Mouse (Mus musculus): ENCODE results near the gene Pik3r5. TPM values are rescaled to one million over a fixed set of nuclear protein-coding genes. Genes with fewer than 3 reads are reported as not detected.

The Pik3r5 gene
- polyA plus RNA-seq, 1 experiment from 2014 or later: 0.21 TPM

- Histone ChIP-seq H3K9me3 (replicated peaks; ENCODE audit: low read length) (no peaks in the 10 kb centered on the region), H3K4me3 (replicated peaks; ENCODE audit: low read depth, low read length) (no peak overlapping the region), H3K36me3 (ENCODE audit: insufficient read depth, low read length) (no peaks in the 10 kb centered on the region), H3K27ac (no peak overlapping the region), H3K9ac (ENCODE audit: low read depth, low read length) (no peak overlapping the region), H3K4me2 (ENCODE audit: low read length) (no peak overlapping the region), H3K4me1 (replicated peaks; ENCODE audit: insufficient read depth, low read length) (peaks cover 6% of the 10 kb centered on the region; the same call in 1 of the 2 replicates), H3K27me3 (ENCODE audit: insufficient read depth, low read length) (no peaks in the 10 kb centered on the region)
- no peak for DNase-seq (ENCODE audit: low spot score)
- TF ChIP-seq CTCF (IDR thresholded peaks at IDR 0.05; ENCODE audit: low read depth): no peak
- 79% methylated on average over 5 of the region's 5 CpGs for WGBS
- ATAC-seq (replicated peaks; ENCODE audit: low FRiP score, low read depth): no peak
Measured at GRCm38 (mm10) chr11:68433534-68433933, 1.6 kb downstream of the Pik3r5 start.

- DNase-seq (ENCODE audit: low spot score) (no peak), ATAC-seq (replicated peaks; ENCODE audit: low FRiP score, low read depth) (no peak)
- no peaks in the 10 kb centered on the region for H3K36me3 ChIP-seq (ENCODE audit: insufficient read depth, low read length)
- peaks cover 6% of the 10 kb centered on the region; the same call in 1 of the 2 replicates for H3K4me1 ChIP-seq (replicated peaks; ENCODE audit: insufficient read depth, low read length)
- H3K9me3 ChIP-seq (replicated peaks; ENCODE audit: low read length): no peaks in the 10 kb centered on the region
- WGBS: 91% methylated on average over 2 of the region's 2 CpGs
- TF ChIP-seq CTCF (IDR thresholded peaks at IDR 0.05; ENCODE audit: low read depth): no peak
- no peaks in the 10 kb centered on the region for H3K27me3 ChIP-seq (ENCODE audit: insufficient read depth, low read length)
- H3K9ac ChIP-seq (ENCODE audit: low read depth, low read length): no peak overlapping the region
- no peak overlapping the region for H3K4me3 ChIP-seq (replicated peaks; ENCODE audit: low read depth, low read length)
- H3K4me2 ChIP-seq (ENCODE audit: low read length): no peak overlapping the region
- H3K27ac ChIP-seq: no peak overlapping the region
Measured at GRCm38 (mm10) chr11:68434697-68435096, 2.8 kb downstream of the Pik3r5 start.

GRCm38 (mm10) chr11:68435601-68436000 is 3.7 kb downstream of the Pik3r5 start:
- DNase-seq (ENCODE audit: low spot score) (no peak), ATAC-seq (replicated peaks; ENCODE audit: low FRiP score, low read depth) (no peak)
- TF ChIP-seq CTCF (IDR thresholded peaks at IDR 0.05; ENCODE audit: low read depth): no peak
- H3K27me3 ChIP-seq (ENCODE audit: insufficient read depth, low read length): no peaks in the 10 kb centered on the region
- peaks cover 6% of the 10 kb centered on the region; the same call in 1 of the 2 replicates for H3K4me1 ChIP-seq (replicated peaks; ENCODE audit: insufficient read depth, low read length)
- no peak overlapping the region for H3K9ac ChIP-seq (ENCODE audit: low read depth, low read length)
- no peaks in the 10 kb centered on the region for H3K9me3 ChIP-seq (replicated peaks; ENCODE audit: low read length)
- H3K4me3 ChIP-seq (replicated peaks; ENCODE audit: low read depth, low read length): no peak overlapping the region
- no peaks in the 10 kb centered on the region for H3K36me3 ChIP-seq (ENCODE audit: insufficient read depth, low read length)
- no peak overlapping the region for H3K4me2 ChIP-seq (ENCODE audit: low read length)
- no peak overlapping the region for H3K27ac ChIP-seq
- 89% methylated on average over 4 of the region's 4 CpGs for WGBS

GRCm38 (mm10) chr11:68436376-68436775 is 4.5 kb downstream of the Pik3r5 start:
- Histone ChIP-seq H3K27me3 (ENCODE audit: insufficient read depth, low read length) (no peaks in the 10 kb centered on the region), H3K4me2 (ENCODE audit: low read length) (no peak overlapping the region), H3K9ac (ENCODE audit: low read depth, low read length) (no peak overlapping the region), H3K4me3 (replicated peaks; ENCODE audit: low read depth, low read length) (no peak overlapping the region), H3K36me3 (ENCODE audit: insufficient read depth, low read length) (no peaks in the 10 kb centered on the region), H3K27ac (no peak overlapping the region), H3K9me3 (replicated peaks; ENCODE audit: low read length) (no peaks in the 10 kb centered on the region), H3K4me1 (replicated peaks; ENCODE audit: insufficient read depth, low read length) (peaks cover 6% of the 10 kb centered on the region; the same call in 1 of the 2 replicates)
- DNase-seq (ENCODE audit: low spot score) (no peak), ATAC-seq (replicated peaks; ENCODE audit: low FRiP score, low read depth) (no peak)
- WGBS: 85% methylated on average over 5 of the region's 5 CpGs
- no peak for TF ChIP-seq CTCF (IDR thresholded peaks at IDR 0.05; ENCODE audit: low read depth)

- Histone ChIP-seq H3K4me3 (replicated peaks; ENCODE audit: low read depth, low read length) (no peak overlapping the region), H3K4me1 (replicated peaks; ENCODE audit: insufficient read depth, low read length) (no peaks in the 10 kb centered on the region), H3K36me3 (ENCODE audit: insufficient read depth, low read length) (no peaks in the 10 kb centered on the region), H3K27ac (no peak overlapping the region), H3K4me2 (ENCODE audit: low read length) (no peak overlapping the region), H3K27me3 (ENCODE audit: insufficient read depth, low read length) (no peaks in the 10 kb centered on the region), H3K9me3 (replicated peaks; ENCODE audit: low read length) (no peaks in the 10 kb centered on the region), H3K9ac (ENCODE audit: low read depth, low read length) (no peak overlapping the region)
- WGBS: 76% methylated on average over 9 of the region's 9 CpGs
- ATAC-seq (replicated peaks; ENCODE audit: low FRiP score, low read depth) (no peak), DNase-seq (ENCODE audit: low spot score) (no peak)
- TF ChIP-seq CTCF (IDR thresholded peaks at IDR 0.05; ENCODE audit: low read depth): no peak
Measured at GRCm38 (mm10) chr11:68440100-68440499, 8.2 kb downstream of the Pik3r5 start.

GRCm38 (mm10) chr11:68440965-68441364 is 9.0 kb downstream of the Pik3r5 start:
- H3K27me3 ChIP-seq (ENCODE audit: insufficient read depth, low read length): no peaks in the 10 kb centered on the region
- H3K9ac ChIP-seq (ENCODE audit: low read depth, low read length): no peak overlapping the region
- no peak for TF ChIP-seq CTCF (IDR thresholded peaks at IDR 0.05; ENCODE audit: low read depth)
- no peaks in the 10 kb centered on the region for H3K36me3 ChIP-seq (ENCODE audit: insufficient read depth, low read length)
- no peak for DNase-seq (ENCODE audit: low spot score)
- no peaks in the 10 kb centered on the region for H3K4me1 ChIP-seq (replicated peaks; ENCODE audit: insufficient read depth, low read length)
- no peaks in the 10 kb centered on the region for H3K9me3 ChIP-seq (replicated peaks; ENCODE audit: low read length)
- 65% methylated on average over 5 of the region's 5 CpGs for WGBS
- no peak overlapping the region for H3K4me2 ChIP-seq (ENCODE audit: low read length)
- no peak for ATAC-seq (replicated peaks; ENCODE audit: low FRiP score, low read depth)
- H3K27ac ChIP-seq: no peak overlapping the region
- H3K4me3 ChIP-seq (replicated peaks; ENCODE audit: low read depth, low read length): no peak overlapping the region

GRCm38 (mm10) chr11:68442346-68442745 is 10.4 kb downstream of the Pik3r5 start:
- DNase-seq (ENCODE audit: low spot score) (no peak), ATAC-seq (replicated peaks; ENCODE audit: low FRiP score, low read depth) (no peak)
- Histone ChIP-seq H3K9ac (ENCODE audit: low read depth, low read length) (no peak overlapping the region), H3K9me3 (replicated peaks; ENCODE audit: low read length) (no peaks in the 10 kb centered on the region), H3K27ac (no peak overlapping the region), H3K4me1 (replicated peaks; ENCODE audit: insufficient read depth, low read length) (no peaks in the 10 kb centered on the region), H3K27me3 (ENCODE audit: insufficient read depth, low read length) (no peaks in the 10 kb centered on the region), H3K4me3 (replicated peaks; ENCODE audit: low read depth, low read length) (no peak overlapping the region), H3K4me2 (ENCODE audit: low read length) (no peak overlapping the region), H3K36me3 (ENCODE audit: insufficient read depth, low read length) (no peaks in the 10 kb centered on the region)
- TF ChIP-seq CTCF (IDR thresholded peaks at IDR 0.05; ENCODE audit: low read depth): no peak
- WGBS: 79% methylated on average over 8 of the region's 8 CpGs

Data from kidney, postnatal 0 days (tissue).